Mouse (Mus musculus) skeletal muscle tissue, adult 2 months (tissue): ENCODE results near the gene Fkbp5.

Experiments
- DNase-seq: peaks from one replicate; pipeline ENCODE4 v3.0.0-alpha.2; 2012; ENCODE audit warnings: low read depth, low spot score

The Fkbp5 gene

GRCm38 (mm10) chr17:28463701-28464443 lies 53.5 kb downstream of the Fkbp5 start:
- DNase-seq: no peak

GRCm38 (mm10) chr17:28460388-28460787 lies 56.9 kb downstream of the Fkbp5 start:
- DNase-seq: no peak

GRCm38 (mm10) chr17:28455098-28455497 lies 62.2 kb downstream of the Fkbp5 start:
- DNase-seq: no peak

GRCm38 (mm10) chr17:28452889-28453288 lies 64.4 kb downstream of the Fkbp5 start:
- no peak for DNase-seq

GRCm38 (mm10) chr17:28451914-28452313 lies 65.4 kb downstream of the Fkbp5 start:
- no peak for DNase-seq

- no peak for DNase-seq
Observed at GRCm38 (mm10) chr17:28451487-28451886, 65.8 kb downstream of the Fkbp5 start.

- DNase-seq: no peak
Observed at GRCm38 (mm10) chr17:28448225-28448624, 69.1 kb downstream of the Fkbp5 start.

- no peak for DNase-seq
Observed at GRCm38 (mm10) chr17:28447789-28448188, 69.5 kb downstream of the Fkbp5 start.

GRCm38 (mm10) chr17:28446820-28447168 lies 70.5 kb downstream of the Fkbp5 start:
- DNase-seq: no peak

GRCm38 (mm10) chr17:28445886-28446819 lies 71.2 kb downstream of the Fkbp5 start:
- DNase-seq: peak; percentile 53

- no peak for DNase-seq
Observed at GRCm38 (mm10) chr17:28442661-28443060, 74.7 kb downstream of the Fkbp5 start.

- peak; percentile 62 for DNase-seq
Observed at GRCm38 (mm10) chr17:28438342-28439115, 78.8 kb downstream of the Fkbp5 start.

GRCm38 (mm10) chr17:28437938-28438337 lies 79.4 kb downstream of the Fkbp5 start:
- DNase-seq: no peak

GRCm38 (mm10) chr17:28434921-28435485 lies 82.3 kb downstream of the Fkbp5 start:
- no peak for DNase-seq

GRCm38 (mm10) chr17:28433029-28433428 lies 84.3 kb downstream of the Fkbp5 start:
- DNase-seq: no peak

- no peak for DNase-seq
Observed at GRCm38 (mm10) chr17:28431931-28432335, 85.4 kb downstream of the Fkbp5 start.

- DNase-seq: no peak
Observed at GRCm38 (mm10) chr17:28431038-28431437, 86.3 kb downstream of the Fkbp5 start.

GRCm38 (mm10) chr17:28428474-28429258 lies 88.7 kb downstream of the Fkbp5 start:
- DNase-seq: peak; percentile 93

- DNase-seq: no peak
Observed at GRCm38 (mm10) chr17:28427666-28428065, 89.7 kb downstream of the Fkbp5 start.

- DNase-seq: peak; percentile 93
Observed at GRCm38 (mm10) chr17:28424373-28424772, 93.0 kb downstream of the Fkbp5 start.

GRCm38 (mm10) chr17:28421071-28421470 lies 96.3 kb downstream of the Fkbp5 start:
- no peak for DNase-seq
